Mouse (Mus musculus) embryo, embryonic 10.5 days (tissue): ENCODE results near the gene Tekt3.

Experiments
- DNase-seq: peaks from one replicate; pipeline ENCODE4 v3.0.0-alpha.2; 2015; ENCODE audit warnings: low spot score

Tekt3 gene

GRCm38 (mm10) chr11:63061446-63061845, at the start of gene Tekt3:
TSS of gene Tekt3 (plus strand) at chr11:63061654.
- DNase-seq, result peak; percentile 66

- DNase-seq, result peak; percentile 36
Measured at GRCm38 (mm10) chr11:63017327-63018082, 43.9 kb upstream of the Tekt3 start.

GRCm38 (mm10) chr11:63018083-63018622, 43.3 kb upstream of the Tekt3 start:
- DNase-seq, result no peak

GRCm38 (mm10) chr11:63020633-63021032, 40.8 kb upstream of the Tekt3 start:
- peak; percentile 28 for DNase-seq

- DNase-seq, result peak; percentile 44
Measured at GRCm38 (mm10) chr11:63021141-63021806, 40.2 kb upstream of the Tekt3 start.

GRCm38 (mm10) chr11:63023461-63023860, 38.0 kb upstream of the Tekt3 start:
- no peak for DNase-seq

GRCm38 (mm10) chr11:63024136-63024535, 37.3 kb upstream of the Tekt3 start:
- DNase-seq, result peak; percentile 40

- no peak for DNase-seq
Measured at GRCm38 (mm10) chr11:63025476-63025875, 36.0 kb upstream of the Tekt3 start.

- no peak for DNase-seq
Measured at GRCm38 (mm10) chr11:63026651-63027141, 34.8 kb upstream of the Tekt3 start.

GRCm38 (mm10) chr11:63028131-63028530, 33.3 kb upstream of the Tekt3 start:
- DNase-seq, result no peak

- DNase-seq, result peak; percentile 53
Measured at GRCm38 (mm10) chr11:63029148-63029714, 32.2 kb upstream of the Tekt3 start.

GRCm38 (mm10) chr11:63029721-63030120, 31.7 kb upstream of the Tekt3 start:
- no peak for DNase-seq

- no peak for DNase-seq
Measured at GRCm38 (mm10) chr11:63035420-63036211, 25.8 kb upstream of the Tekt3 start.

GRCm38 (mm10) chr11:63040002-63040661, 21.3 kb upstream of the Tekt3 start:
- peak; percentile 52 for DNase-seq

- DNase-seq, result no peak
Measured at GRCm38 (mm10) chr11:63045771-63046170, 15.7 kb upstream of the Tekt3 start.

GRCm38 (mm10) chr11:63046380-63046779, 15.1 kb upstream of the Tekt3 start:
- no peak for DNase-seq

- no peak for DNase-seq
Measured at GRCm38 (mm10) chr11:63050362-63050932, 11.0 kb upstream of the Tekt3 start.

GRCm38 (mm10) chr11:63051041-63051440, 10.4 kb upstream of the Tekt3 start:
- no peak for DNase-seq

GRCm38 (mm10) chr11:63051996-63052395, 9.5 kb upstream of the Tekt3 start:
- no peak for DNase-seq

GRCm38 (mm10) chr11:63055596-63055995, 5.9 kb upstream of the Tekt3 start:
- no peak for DNase-seq

GRCm38 (mm10) chr11:63058375-63058952, 3.0 kb upstream of the Tekt3 start:
- no peak for DNase-seq
